Mouse (Mus musculus) hindbrain, embryonic 12.5 days (tissue): Measurements from ENCODE around the gene Foxo4. TPM values are rescaled to one million over a fixed set of nuclear protein-coding genes. Genes with fewer than 3 reads are reported as not detected.

ENCODE experiments used
- ATAC-seq: fragments of 200-750 bp; cut with Nextera tagmentation; 2 replicates; pipeline ENCODE4 v1.8.0; 2017; ENCODE audit warnings: moderate TSS enrichment; ENCODE audit not compliant: low FRiP score
- H3K27ac ChIP-seq: fragments of 300-500 bp; sonication (generic); 2 replicates; pipeline ENCODE4 v1.5.1; 2016; ENCODE audit warnings: mild to moderate bottlenecking
- H3K27me3 ChIP-seq: fragments of 300-500 bp; sonication (generic); 2 replicates; pipeline ENCODE4 v1.6.1; 2016; ENCODE audit warnings: mild to moderate bottlenecking
- H3K36me3 ChIP-seq: fragments of 300-500 bp; sonication (generic); 2 replicates; pipeline ENCODE4 v1.6.1; 2016; ENCODE audit warnings: mild to moderate bottlenecking
- H3K4me1 ChIP-seq: fragments of 300-500 bp; sonication (generic); 2 replicates; pipeline ENCODE4 v1.6.1; 2016
- H3K4me2 ChIP-seq: fragments of 300-500 bp; sonication (generic); replicated peaks from 2 replicates; pipeline ENCODE4 v1.6.1; 2016; ENCODE audit warnings: mild to moderate bottlenecking
- H3K4me3 ChIP-seq: fragments of 300-500 bp; sonication (generic); 2 replicates; pipeline ENCODE4 v1.5.1; 2016; ENCODE audit warnings: mild to moderate bottlenecking
- H3K9ac ChIP-seq: fragments of 300-500 bp; sonication (generic); 2 replicates; pipeline ENCODE4 v1.6.1; 2016; ENCODE audit warnings: mild to moderate bottlenecking, moderate library complexity
- H3K9me3 ChIP-seq: fragments of 300-500 bp; sonication (generic); replicated peaks from 2 replicates; pipeline ENCODE4 v1.6.1; 2016; ENCODE audit warnings: mild to moderate bottlenecking
- WGBS: fragments of 180-500 bp; shearing (Covaris S2); methylation state at CpG from one replicate; pipeline ENCODE4 v1.1.7; 2016; 5-methylcytosine and 5-hydroxymethylcytosine counted together
- polyA plus RNA-seq: library from polyadenylated mRNA; unstranded; fragments of >200 nt; fragmentation: Nextera tagmentation; extraction: Ambion mirVana; gene quantifications from 2 replicates; pipeline ENCODE4 v1.2.1, GENCODE M21; 2016

The Foxo4 gene
- polyA plus RNA-seq, 1 experiment from 2014 or later: 1.8 TPM

DNA sequence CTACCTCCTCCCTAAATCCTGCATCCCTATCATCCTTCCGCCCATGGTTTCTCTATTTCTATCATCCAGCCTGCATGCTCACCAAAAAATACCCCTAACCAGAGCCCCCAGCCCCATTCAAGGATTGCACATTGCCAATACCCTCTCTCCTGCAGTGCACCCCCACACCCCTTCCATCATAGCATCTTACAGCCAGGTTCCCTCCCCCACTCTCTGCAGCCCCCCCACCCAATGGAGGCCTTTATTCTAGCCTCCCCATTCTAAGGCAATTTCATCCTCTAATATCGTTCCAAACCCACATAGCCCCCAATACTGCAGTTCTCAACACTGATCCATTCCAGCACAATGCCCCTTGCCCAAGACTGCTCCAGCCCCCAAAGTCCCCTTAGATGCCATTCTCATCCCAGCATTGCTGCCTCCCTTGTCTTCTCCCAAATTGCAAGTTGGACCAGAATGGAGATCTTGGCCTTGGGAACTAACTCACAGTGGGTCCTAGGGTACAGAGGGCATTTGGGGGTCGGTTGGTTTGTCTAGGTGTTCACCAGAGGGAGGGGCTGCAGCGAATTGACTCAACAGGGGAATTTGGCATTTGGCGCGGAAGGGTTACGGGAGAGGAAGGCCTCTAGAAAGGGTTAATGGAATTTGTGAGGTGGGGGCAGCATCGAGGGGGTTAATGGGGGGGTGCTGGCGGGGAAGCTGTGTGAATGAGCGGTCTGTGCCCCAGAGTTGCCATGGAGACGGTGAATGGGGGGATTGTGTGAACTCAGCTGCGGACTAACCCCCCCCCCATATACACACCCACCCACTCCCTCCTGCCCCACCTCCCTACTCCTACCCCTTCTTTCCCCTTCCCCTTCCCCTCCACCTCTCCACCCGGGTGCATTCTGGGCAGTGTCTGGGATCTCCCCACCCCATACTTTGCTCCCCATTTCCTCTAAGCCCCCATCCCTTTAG lies 45.4 kb downstream of the Foxo4 start:
- peak overlapping the region; percentile 71 for H3K9ac ChIP-seq
- peak overlapping the region; percentile 83 for H3K27ac ChIP-seq
- H3K4me2 ChIP-seq: peak overlapping the region; percentile 48
- peak overlapping the region; percentile 44 for H3K4me3 ChIP-seq
- ATAC-seq: peak; percentile 81
- no peaks in the 10 kb centered on the region; the same call in none of the 2 replicates for H3K27me3 ChIP-seq
- H3K4me1 ChIP-seq: peaks cover 31% of the 10 kb centered on the region
- H3K9me3 ChIP-seq: no peaks in the 10 kb centered on the region
- peaks cover 16% of the 10 kb centered on the region for H3K36me3 ChIP-seq
- 27% methylated on average over 11 of the region's 13 CpGs for WGBS

DNA sequence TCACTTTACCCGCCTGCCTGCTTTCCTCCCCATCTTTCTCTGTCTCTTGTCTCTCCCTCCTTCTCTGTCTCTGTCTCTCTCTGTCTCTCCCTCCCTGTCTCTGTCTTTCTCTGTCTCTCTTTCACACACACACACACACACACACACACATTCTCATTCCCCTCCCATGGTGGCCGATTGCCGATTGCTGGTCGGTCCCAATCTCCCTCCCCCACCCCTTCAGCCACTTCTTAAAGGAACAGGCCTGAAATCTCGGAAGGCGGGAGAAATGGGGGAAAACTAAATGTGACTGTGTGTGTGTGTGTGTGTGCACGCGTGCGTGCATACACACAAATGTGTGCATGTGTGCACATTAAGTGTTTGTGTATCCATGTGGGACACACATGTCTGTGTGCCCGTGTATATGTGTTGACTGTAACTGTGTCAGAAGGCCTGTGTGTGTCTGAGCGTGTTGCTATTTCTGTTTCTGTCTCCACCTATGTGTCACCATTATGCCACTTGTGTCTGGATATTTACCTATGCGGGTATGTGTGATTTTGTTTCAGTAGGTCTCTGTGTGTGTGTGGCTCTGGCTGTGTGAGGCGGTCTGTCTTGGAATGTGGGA lies 46.2 kb downstream of the Foxo4 start:
- 36% methylated on average over 13 of the region's 13 CpGs for WGBS
- Histone ChIP-seq H3K36me3 (peaks cover 16% of the 10 kb centered on the region), H3K27me3 (no peaks in the 10 kb centered on the region; the same call in none of the 2 replicates), H3K9ac (peak overlapping the region; percentile 71), H3K9me3 (no peaks in the 10 kb centered on the region), H3K4me1 (peaks cover 31% of the 10 kb centered on the region), H3K27ac (peak overlapping the region; percentile 70), H3K4me3 (peak overlapping the region; percentile 44), H3K4me2 (peak overlapping the region; percentile 48)
- ATAC-seq: peak; percentile 58

- Histone ChIP-seq H3K4me2 (peak overlapping the region; percentile 48), H3K4me3 (peak overlapping the region; percentile 11; the same call in 1 of the 2 replicates)
- 69% methylated on average over 9 of the region's 9 CpGs for WGBS
Observed at GRCm38 (mm10) chrX:101301654-101302053, 47.3 kb downstream of the Foxo4 start.

DNA sequence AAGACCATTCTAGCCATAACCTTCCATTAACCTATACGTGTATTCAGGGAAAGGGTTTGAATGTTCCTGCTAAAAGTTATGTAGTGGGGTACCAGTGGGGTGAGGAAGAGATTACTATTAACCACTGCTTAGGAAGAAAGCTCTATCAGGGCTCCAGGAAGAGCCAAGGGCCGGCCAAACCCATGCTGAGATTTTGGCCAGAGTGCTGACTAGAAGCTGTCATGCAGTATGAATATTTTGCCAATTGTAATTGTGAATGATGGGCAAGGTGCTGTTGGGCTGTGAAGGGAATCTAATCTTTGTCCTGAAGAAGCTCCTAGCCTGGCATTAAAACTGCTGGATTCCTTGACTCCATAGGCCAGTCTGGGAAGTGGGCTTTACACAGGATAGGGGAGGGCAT lies 50.3 kb downstream of the Foxo4 start:
- H3K9ac ChIP-seq: no peak overlapping the region
- H3K9me3 ChIP-seq: no peaks in the 10 kb centered on the region
- 46% methylated on average over 2 of the region's 2 CpGs for WGBS
- peaks cover 11% of the 10 kb centered on the region; the same call in 1 of the 2 replicates for H3K36me3 ChIP-seq
- peaks cover 31% of the 10 kb centered on the region for H3K4me1 ChIP-seq
- no peak for ATAC-seq
- H3K27me3 ChIP-seq: peaks cover 11% of the 10 kb centered on the region
- no peak overlapping the region for H3K4me2 ChIP-seq
- no peak overlapping the region for H3K27ac ChIP-seq
- no peak overlapping the region for H3K4me3 ChIP-seq

More at GRCm38 (mm10) chrX:101301654-101302053, 47.3 kb downstream of the Foxo4 start:
- no peak overlapping the region for H3K9ac ChIP-seq
- peaks cover 8% of the 10 kb centered on the region for H3K36me3 ChIP-seq
- H3K9me3 ChIP-seq: no peaks in the 10 kb centered on the region
- peaks cover 5% of the 10 kb centered on the region for H3K27me3 ChIP-seq
- ATAC-seq: no peak
- H3K4me1 ChIP-seq: peaks cover 31% of the 10 kb centered on the region
- H3K27ac ChIP-seq: no peak overlapping the region

GRCm38 (mm10) chrX:101309299-101309698 lies 55.0 kb downstream of the Foxo4 start:
- Histone ChIP-seq H3K9me3 (no peaks in the 10 kb centered on the region), H3K27ac (no peak overlapping the region), H3K4me3 (no peak overlapping the region), H3K9ac (no peak overlapping the region), H3K36me3 (peaks cover 27% of the 10 kb centered on the region), H3K27me3 (peaks cover 17% of the 10 kb centered on the region; the same call in 1 of the 2 replicates), H3K4me1 (peaks cover 3% of the 10 kb centered on the region; the same call in 1 of the 2 replicates), H3K4me2 (no peak overlapping the region)
- no peak for ATAC-seq
- WGBS: 95% methylated on average over 5 of the region's 5 CpGs

Other genes with a start within 250 kb of the Foxo4 start
- gene Tex11, start 194.9 kb upstream of the Foxo4 start, polyA plus RNA-seq: 0.12 and 0.21 TPM in 2 replicates
- 0.71 and 0.82 TPM in 2 replicates for gene Slc7a3, start 168.5 kb upstream of the Foxo4 start, polyA plus RNA-seq
- gene Snx12, start 32.0 kb upstream of the Foxo4 start, polyA plus RNA-seq: 53.3 and 57.5 TPM in 2 replicates
- not detected in 2 replicates for gene Gm614, start 9.5 kb downstream of the Foxo4 start, polyA plus RNA-seq
- 3.5 and 4.0 TPM in 2 replicates for gene Il2rg, start 13.7 kb downstream of the Foxo4 start, polyA plus RNA-seq
- gene Gm20489, start 14.5 kb downstream of the Foxo4 start, polyA plus RNA-seq: not detected in 2 replicates
- 38.9 and 39.2 TPM in 2 replicates for gene Med12, start 19.5 kb downstream of the Foxo4 start, polyA plus RNA-seq
- gene Nlgn3, start 44.6 kb downstream of the Foxo4 start, polyA plus RNA-seq: 37.0 and 44.6 TPM in 2 replicates
- 0.22 and 0.60 TPM in 2 replicates for gene Gjb1, start 121.8 kb downstream of the Foxo4 start, polyA plus RNA-seq
- 43.5 and 52.6 TPM in 2 replicates for gene Zmym3, start 166.3 kb downstream of the Foxo4 start, polyA plus RNA-seq
- 502 and 525 TPM in 2 replicates for gene Nono, start 174.8 kb downstream of the Foxo4 start, polyA plus RNA-seq
- gene Itgb1bp2, start 194.6 kb downstream of the Foxo4 start, polyA plus RNA-seq: 3.7 and 7.5 TPM in 2 replicates